Mouse (Mus musculus) embryonic facial prominence, embryonic 11.5 days (tissue): ENCODE measurements around the gene Gpr55. TPM values are rescaled to one million over a fixed set of nuclear protein-coding genes. Genes with fewer than 3 reads are reported as not detected.

ENCODE experiments used
- ATAC-seq: fragments of 200-750 bp; cut with Nextera tagmentation; replicated peaks from 2 replicates; pipeline ENCODE4 v1.8.0; 2017; ENCODE audit warnings: low read depth; ENCODE audit not compliant: insufficient number of reproducible peaks, low FRiP score, low TSS enrichment
- DNase-seq: peaks from one replicate; pipeline ENCODE4 v3.0.0-alpha.2; 2015; ENCODE audit warnings: low spot score
- H3K27ac ChIP-seq: fragments of 300-500 bp; sonication (generic); replicated peaks from 2 replicates; pipeline ENCODE4 v1.5.1; 2014; ENCODE audit warnings: mild to moderate bottlenecking, low read depth, low read length, control low read depth
- H3K27me3 ChIP-seq: fragments of 300-500 bp; sonication (generic); 2 replicates; pipeline ENCODE4 v1.6.1; 2014; ENCODE audit warnings: mild to moderate bottlenecking, low read length, moderate library complexity, mixed read lengths; ENCODE audit not compliant: control insufficient read depth, insufficient read depth
- H3K36me3 ChIP-seq: fragments of 300-500 bp; sonication (generic); replicated peaks from 2 replicates; pipeline ENCODE4 v1.6.1; 2014; ENCODE audit warnings: low read depth, mild to moderate bottlenecking, low read length, moderate library complexity, mixed read lengths; ENCODE audit not compliant: control insufficient read depth, insufficient read depth
- H3K4me1 ChIP-seq: fragments of 300-500 bp; sonication (generic); 2 replicates; pipeline ENCODE4 v1.6.1; 2014; ENCODE audit warnings: low read length, mixed read lengths; ENCODE audit not compliant: control insufficient read depth, insufficient read depth
- H3K4me2 ChIP-seq: fragments of 300-500 bp; sonication (generic); 2 replicates; pipeline ENCODE4 v1.6.1; 2014; ENCODE audit warnings: low read depth, mild to moderate bottlenecking, control low read depth, low read length, moderate library complexity
- H3K4me3 ChIP-seq: fragments of 300-500 bp; sonication (generic); 2 replicates; pipeline ENCODE4 v1.5.1; 2014; ENCODE audit warnings: low read depth, low read length, control low read depth
- H3K9ac ChIP-seq: fragments of 300-500 bp; sonication (generic); replicated peaks from 2 replicates; pipeline ENCODE4 v1.6.1; 2014; ENCODE audit warnings: mild to moderate bottlenecking, control low read depth, low read length
- H3K9me3 ChIP-seq: fragments of 300-500 bp; sonication (generic); replicated peaks from 2 replicates; pipeline ENCODE4 v1.6.1; 2016; ENCODE audit warnings: mild to moderate bottlenecking, low read length, inconsistent platforms, mixed read lengths; ENCODE audit not compliant: control insufficient read depth
- WGBS: fragments of 180-500 bp; shearing (Covaris S2); extraction: QIAGEN DNeasy Blood & Tissue Kit; methylation state at CpG from one replicate; pipeline ENCODE4 v1.1.7; 2014; 5-methylcytosine and 5-hydroxymethylcytosine counted together
- polyA plus RNA-seq: library from polyadenylated mRNA; unstranded; fragments of >200 nt; fragmentation: Nextera tagmentation; extraction: Ambion mirVana; gene quantifications from 2 replicates; pipeline ENCODE4 v1.2.1, GENCODE M21; 2014

Gene Gpr55
- polyA plus RNA-seq, 1 experiment from 2014 or later: not detected

- no peak for DNase-seq
- no peak overlapping the region for H3K4me3 ChIP-seq
- no peaks in the 10 kb centered on the region; the same call in 1 of the 2 replicates for H3K4me1 ChIP-seq
- no peak overlapping the region for H3K27ac ChIP-seq
- no peaks in the 10 kb centered on the region for H3K27me3 ChIP-seq
- no peak overlapping the region for H3K4me2 ChIP-seq
- H3K9ac ChIP-seq: no peak overlapping the region
- H3K9me3 ChIP-seq: no peaks in the 10 kb centered on the region
- no peak for ATAC-seq
- WGBS: 91% methylated on average over 12 of the region's 12 CpGs
- peaks cover 8% of the 10 kb centered on the region for H3K36me3 ChIP-seq
Observed at GRCm38 (mm10) chr1:85906892-85907291, 53.9 kb downstream of the Gpr55 start.

GRCm38 (mm10) chr1:85902108-85902561 lies 58.7 kb downstream of the Gpr55 start:
- ATAC-seq (no peak), DNase-seq (no peak)
- Histone ChIP-seq H3K36me3 (peaks cover 8% of the 10 kb centered on the region), H3K27me3 (no peaks in the 10 kb centered on the region), H3K9ac (no peak overlapping the region), H3K27ac (no peak overlapping the region), H3K4me2 (no peak overlapping the region), H3K4me3 (no peak overlapping the region), H3K4me1 (peaks cover 18% of the 10 kb centered on the region), H3K9me3 (no peaks in the 10 kb centered on the region)
- WGBS: 70% methylated on average over 7 of the region's 7 CpGs

- no peak overlapping the region for H3K4me2 ChIP-seq
- no peak for DNase-seq
- no peaks in the 10 kb centered on the region for H3K9me3 ChIP-seq
- H3K4me1 ChIP-seq: peaks cover 22% of the 10 kb centered on the region
- no peak overlapping the region for H3K27ac ChIP-seq
- peaks cover 8% of the 10 kb centered on the region for H3K36me3 ChIP-seq
- 61% methylated on average over 3 of the region's 3 CpGs for WGBS
- H3K27me3 ChIP-seq: no peaks in the 10 kb centered on the region
- H3K4me3 ChIP-seq: no peak overlapping the region
- peak; percentile 21; the same call in 1 of the 2 replicates for ATAC-seq
- H3K9ac ChIP-seq: no peak overlapping the region
Observed at GRCm38 (mm10) chr1:85901516-85902107, 59.2 kb downstream of the Gpr55 start.

GRCm38 (mm10) chr1:85900521-85901333 lies 60.1 kb downstream of the Gpr55 start:
- Histone ChIP-seq H3K9me3 (no peaks in the 10 kb centered on the region), H3K27ac (no peak overlapping the region), H3K4me3 (no peak overlapping the region), H3K4me1 (peaks cover 22% of the 10 kb centered on the region), H3K36me3 (peaks cover 8% of the 10 kb centered on the region), H3K27me3 (no peaks in the 10 kb centered on the region), H3K9ac (no peak overlapping the region), H3K4me2 (no peak overlapping the region)
- DNase-seq (no peak), ATAC-seq (no peak)
- 82% methylated on average over 7 of the region's 7 CpGs for WGBS

GRCm38 (mm10) chr1:85899388-85899761 lies 61.4 kb downstream of the Gpr55 start:
- no peak overlapping the region for H3K27ac ChIP-seq
- H3K9ac ChIP-seq: no peak overlapping the region
- H3K36me3 ChIP-seq: 0 out of 2 replicates have a peak, but pooled peaks cover 2% of the 10 kb centered on the region

DNA sequence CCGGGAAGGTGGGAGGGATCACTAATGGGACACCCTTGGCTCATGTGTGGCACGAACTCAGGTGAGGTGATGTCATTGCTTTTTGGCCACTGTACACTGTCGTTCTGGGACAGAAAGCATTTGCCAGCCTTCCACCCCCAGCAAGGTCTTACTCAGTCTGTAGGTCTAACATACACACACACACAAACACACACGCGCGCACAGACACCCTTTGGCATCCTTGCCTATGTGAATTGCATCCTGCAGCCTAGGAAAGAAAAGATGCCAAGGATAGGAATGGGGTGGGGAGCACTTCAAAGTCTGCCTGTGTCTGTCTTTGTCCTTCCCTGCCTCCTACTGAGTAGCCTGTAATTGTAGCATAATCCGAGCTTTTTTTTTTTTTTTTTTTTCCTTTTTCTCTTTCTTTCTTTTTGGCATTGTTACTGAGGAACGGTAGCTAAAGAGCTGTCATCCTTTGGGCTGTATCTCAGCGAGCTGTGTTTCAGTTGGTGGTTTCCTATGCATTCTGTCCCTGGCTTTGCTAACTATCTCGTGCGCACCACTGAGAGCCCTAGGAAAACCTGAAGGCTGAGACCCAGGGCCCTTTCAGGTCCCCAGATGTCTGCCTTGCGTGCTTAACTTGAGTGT lies 61.9 kb downstream of the Gpr55 start:
- WGBS: 34% methylated on average over 12 of the region's 12 CpGs
- no peak overlapping the region; the same call in 1 of the 2 replicates for H3K4me2 ChIP-seq
- H3K4me1 ChIP-seq: peaks cover 22% of the 10 kb centered on the region
- H3K9me3 ChIP-seq: no peaks in the 10 kb centered on the region
- H3K9ac ChIP-seq: no peak overlapping the region; the same call in 1 of the 2 replicates
- H3K36me3 ChIP-seq: 0 out of 2 replicates have a peak, but pooled peaks cover 2% of the 10 kb centered on the region
- ATAC-seq (no peak), DNase-seq (no peak)
- no peaks in the 10 kb centered on the region for H3K27me3 ChIP-seq
- no peak overlapping the region for H3K4me3 ChIP-seq
- H3K27ac ChIP-seq: 0 out of 2 replicates have a peak overlapping the region, but pooled peaks have one; percentile 9

More at GRCm38 (mm10) chr1:85899388-85899761, 61.4 kb downstream of the Gpr55 start:
- no peak overlapping the region for H3K4me2 ChIP-seq
- ATAC-seq: no peak
- DNase-seq: no peak
- no peaks in the 10 kb centered on the region for H3K27me3 ChIP-seq
- peaks cover 22% of the 10 kb centered on the region for H3K4me1 ChIP-seq
- no peak overlapping the region for H3K4me3 ChIP-seq
- H3K9me3 ChIP-seq: no peaks in the 10 kb centered on the region

- Histone ChIP-seq H3K36me3 (0 out of 2 replicates have a peak, but pooled peaks cover under 1% of the 10 kb centered on the region), H3K4me1 (peaks cover 22% of the 10 kb centered on the region), H3K27ac (0 out of 2 replicates have a peak overlapping the region, but pooled peaks have one; percentile 9), H3K9me3 (no peaks in the 10 kb centered on the region), H3K4me3 (no peak overlapping the region), H3K27me3 (no peaks in the 10 kb centered on the region), H3K9ac (peak overlapping the region; percentile 32), H3K4me2 (peak overlapping the region; percentile 21)
- 12% methylated on average over 8 of the region's 8 CpGs for WGBS
- DNase-seq (peak; percentile 60), ATAC-seq (no peak)
Observed at GRCm38 (mm10) chr1:85897901-85898760, 62.7 kb downstream of the Gpr55 start.
